Mouse (Mus musculus) embryo, embryonic 11.5 days (tissue): ENCODE results near the gene Vmn2r27.

Experiments
- DNase-seq: peaks from one replicate; pipeline ENCODE4 v3.0.0-alpha.2; 2012; ENCODE audit warnings: low read depth, low spot score

Gene Vmn2r27

DNA sequence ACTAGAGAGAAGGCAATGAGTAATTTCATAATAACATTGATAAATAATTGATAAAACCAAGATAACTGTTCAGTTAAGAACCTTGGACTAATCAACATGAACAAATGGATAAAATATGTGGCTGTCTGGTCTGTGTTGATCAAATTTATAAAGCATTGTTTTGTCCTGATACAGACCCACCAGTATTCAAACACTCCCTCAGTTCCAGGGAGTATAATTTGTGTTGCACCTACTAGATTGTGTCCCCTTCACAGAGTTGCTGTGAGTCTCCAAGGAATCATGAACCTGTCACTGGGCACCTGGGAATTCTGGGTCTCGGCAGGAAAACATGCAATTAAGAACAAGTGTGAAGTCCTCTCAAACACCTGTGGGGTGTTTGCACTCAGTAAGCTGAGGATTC lies at the start of gene Vmn2r27:
TSS of gene Vmn2r27 (minus strand) at position 101 of the 400 bp plus-strand sequence.
- no peak for DNase-seq

GRCm38 (mm10) chr6:124278291-124278690 lies 46.6 kb upstream of the Vmn2r27 start:
- no peak for DNase-seq

DNA sequence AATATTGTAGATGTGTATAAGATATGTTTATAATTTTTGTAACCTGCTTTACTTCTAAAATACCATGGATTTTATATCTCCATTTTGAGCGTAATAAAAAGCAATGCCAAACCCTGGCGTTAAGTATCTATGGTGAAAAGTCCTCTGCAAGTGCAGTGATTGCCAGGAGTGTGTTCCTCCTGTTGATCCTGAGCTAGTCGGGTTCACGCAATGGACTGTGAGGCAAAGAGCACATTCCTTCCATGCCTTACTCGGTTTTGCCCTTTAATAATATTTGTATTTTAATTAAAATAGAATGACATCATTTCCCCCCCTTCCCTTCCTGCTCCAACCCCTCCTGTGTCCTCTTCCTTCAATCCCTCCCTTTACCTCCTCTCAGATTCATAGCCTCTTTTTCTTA lies 46.0 kb upstream of the Vmn2r27 start:
- DNase-seq, result no peak

- DNase-seq, result no peak
Measured at GRCm38 (mm10) chr6:124273231-124273880, 41.7 kb upstream of the Vmn2r27 start.

- DNase-seq, result peak; percentile 38
Measured at GRCm38 (mm10) chr6:124262696-124263095, 31.0 kb upstream of the Vmn2r27 start.

DNA sequence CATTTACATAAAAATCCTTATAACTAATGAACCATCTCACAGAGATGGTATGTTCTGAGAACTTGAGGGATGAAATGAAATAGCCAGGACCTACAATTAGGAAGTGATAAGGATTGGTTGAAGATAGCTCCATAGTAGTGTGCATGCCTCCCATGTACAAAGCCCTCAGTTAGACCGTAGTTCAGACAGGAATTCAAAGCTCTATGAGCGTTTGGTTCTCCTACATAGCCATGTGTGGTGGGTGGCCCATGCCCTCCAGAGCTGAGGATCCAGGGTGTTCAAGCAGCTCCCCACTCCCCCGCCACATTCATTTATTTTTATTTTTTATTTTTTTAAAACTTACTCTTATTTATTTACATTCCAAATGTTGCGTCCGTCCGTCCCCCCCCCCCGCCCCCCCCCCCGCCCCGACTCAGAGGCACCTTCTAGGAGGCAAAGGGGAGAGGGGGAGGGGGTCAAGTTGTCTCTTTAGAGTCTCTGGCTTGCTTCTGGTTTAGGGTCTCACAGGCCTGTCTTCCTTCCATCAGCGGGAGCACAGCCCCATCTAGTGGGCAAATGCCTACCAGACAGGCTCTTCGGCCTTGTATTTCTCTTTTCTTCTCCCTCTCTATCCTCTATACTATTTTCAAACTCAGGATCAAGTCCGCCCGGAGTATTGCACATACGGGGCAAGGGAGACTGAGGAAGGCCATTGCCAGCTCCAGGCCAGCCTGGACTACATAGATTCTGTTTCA lies 28.7 kb upstream of the Vmn2r27 start:
- DNase-seq, result peak; percentile 69

GRCm38 (mm10) chr6:124255721-124256470 lies 24.2 kb upstream of the Vmn2r27 start:
- no peak for DNase-seq

DNA sequence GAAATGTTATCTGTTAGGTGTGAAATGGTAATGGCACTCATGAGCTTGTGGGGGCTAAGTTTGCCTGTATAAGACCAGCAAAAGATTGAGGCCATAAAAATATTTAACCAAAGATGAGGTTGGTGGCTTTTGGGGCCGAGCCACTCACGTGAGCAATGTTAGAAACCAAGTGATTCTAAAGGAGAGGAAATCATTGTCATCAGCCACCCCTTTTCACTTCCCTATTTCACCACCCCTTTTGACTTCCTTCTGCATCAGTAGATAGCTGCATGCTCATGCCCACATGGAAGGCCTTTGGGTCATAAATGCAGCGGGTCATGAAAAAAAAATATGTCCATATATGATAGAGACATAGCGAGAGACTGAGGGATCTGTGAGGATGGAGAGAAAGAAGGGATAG lies 29.5 kb downstream of the Vmn2r27 start:
- DNase-seq, result no peak

GRCm38 (mm10) chr6:124168499-124169257 lies 63.0 kb downstream of the Vmn2r27 start:
- no peak for DNase-seq

GRCm38 (mm10) chr6:124166596-124166995 lies 65.1 kb downstream of the Vmn2r27 start:
- no peak for DNase-seq

DNA sequence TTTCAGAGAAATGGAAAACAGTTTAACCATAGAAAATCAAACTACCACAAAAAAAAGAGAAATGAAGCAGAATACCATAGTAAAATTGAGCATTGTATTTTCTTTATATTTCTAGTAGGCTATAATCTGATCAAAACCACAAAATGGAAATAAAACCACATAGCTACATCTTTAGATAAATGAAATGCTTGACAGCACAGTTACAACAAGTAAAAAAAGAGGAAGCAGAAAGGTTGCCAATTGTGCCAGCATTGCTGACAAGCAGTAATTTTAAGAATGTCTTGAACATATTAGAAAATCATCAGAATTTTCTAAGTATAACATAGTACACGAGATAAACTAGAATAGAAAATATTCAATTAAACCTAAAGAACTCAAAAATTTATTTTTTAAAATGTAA lies 81.8 kb downstream of the Vmn2r27 start:
- no peak for DNase-seq
